Mouse (Mus musculus): ENCODE data around the gene Plppr3.

The Plppr3 gene

DNA sequence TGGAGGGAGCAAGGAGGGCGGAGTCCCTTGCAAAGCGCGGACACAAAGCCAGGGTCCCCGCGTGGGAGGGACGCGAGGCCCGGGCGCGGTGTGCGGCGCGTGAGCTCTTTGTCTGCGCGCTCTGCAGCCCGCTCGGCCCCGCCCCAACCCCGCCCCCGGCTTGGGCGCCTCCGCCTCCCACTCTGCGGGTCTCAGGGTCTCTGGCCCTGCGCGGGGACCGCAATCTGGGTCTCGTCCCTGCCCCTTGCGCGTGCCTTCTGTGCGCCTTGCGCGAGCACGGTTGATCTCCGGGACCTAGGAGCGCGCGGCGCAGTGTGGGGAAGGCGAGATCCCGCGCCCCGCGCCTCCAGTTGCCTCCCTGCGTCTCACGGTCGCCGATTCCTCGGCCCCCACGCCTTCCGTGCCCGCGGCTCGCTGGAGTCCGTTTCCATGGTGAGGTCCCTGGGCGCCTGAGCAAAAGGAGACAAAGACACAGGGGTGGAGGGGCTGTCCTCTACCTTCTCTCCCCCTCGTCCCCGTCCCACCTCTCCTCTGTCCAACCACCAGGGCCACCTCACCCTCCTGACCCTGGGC, at the start of gene Plppr3, which contains the start of gene Prtn3:
TSS of gene Plppr3 (minus strand) at position 345 of the 573 bp plus-strand sequence.
TSS of gene Prtn3 (plus strand) at position 187 of the 573 bp plus-strand sequence.
- DNase-seq, result peak; percentile 46

DNA sequence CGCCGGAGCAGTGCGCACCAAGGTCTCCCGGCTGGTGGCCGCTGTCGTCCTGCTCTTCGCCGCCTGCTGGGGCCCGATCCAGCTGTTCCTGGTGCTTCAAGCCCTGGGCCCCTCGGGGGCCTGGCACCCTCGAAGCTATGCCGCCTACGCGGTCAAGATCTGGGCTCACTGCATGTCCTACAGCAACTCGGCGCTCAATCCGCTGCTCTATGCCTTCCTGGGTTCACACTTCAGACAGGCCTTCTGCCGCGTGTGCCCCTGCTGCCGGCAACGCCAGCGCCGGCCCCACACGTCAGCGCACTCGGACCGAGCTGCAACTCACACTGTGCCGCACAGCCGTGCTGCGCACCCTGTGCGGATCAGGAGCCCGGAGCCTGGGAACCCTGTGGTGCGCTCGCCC, 47.1 kb upstream of the Plppr3 start:
- no peak for DNase-seq

DNA sequence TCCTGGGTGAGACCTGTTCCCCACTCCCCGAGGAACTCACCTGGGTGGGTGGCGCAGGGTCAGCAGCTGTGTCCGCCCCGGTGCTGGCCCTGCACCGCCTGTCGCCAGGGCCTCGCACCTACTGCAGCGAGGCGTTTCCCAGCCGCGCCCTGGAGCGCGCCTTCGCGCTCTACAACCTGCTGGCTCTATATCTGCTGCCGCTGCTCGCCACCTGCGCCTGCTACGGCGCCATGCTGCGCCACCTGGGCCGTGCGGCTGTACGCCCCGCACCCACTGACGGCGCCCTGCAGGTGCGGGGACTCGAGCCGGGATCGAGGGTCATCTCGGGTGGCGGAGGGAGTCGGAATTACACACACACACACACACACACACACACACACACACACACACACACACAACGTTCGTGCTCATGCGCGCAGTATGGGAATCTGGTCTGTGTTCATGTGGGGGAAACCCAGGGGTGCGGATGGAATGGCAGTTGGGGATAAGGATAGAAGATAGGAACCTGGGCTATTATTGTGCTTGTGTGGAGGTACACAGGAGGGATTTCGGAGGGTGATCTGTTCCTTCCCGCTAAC, 46.6 kb upstream of the Plppr3 start, which contains the start of gene R3hdm4:
TSS of gene R3hdm4 (minus strand) at position 251 of the 578 bp plus-strand sequence.
- no peak for DNase-seq

DNA sequence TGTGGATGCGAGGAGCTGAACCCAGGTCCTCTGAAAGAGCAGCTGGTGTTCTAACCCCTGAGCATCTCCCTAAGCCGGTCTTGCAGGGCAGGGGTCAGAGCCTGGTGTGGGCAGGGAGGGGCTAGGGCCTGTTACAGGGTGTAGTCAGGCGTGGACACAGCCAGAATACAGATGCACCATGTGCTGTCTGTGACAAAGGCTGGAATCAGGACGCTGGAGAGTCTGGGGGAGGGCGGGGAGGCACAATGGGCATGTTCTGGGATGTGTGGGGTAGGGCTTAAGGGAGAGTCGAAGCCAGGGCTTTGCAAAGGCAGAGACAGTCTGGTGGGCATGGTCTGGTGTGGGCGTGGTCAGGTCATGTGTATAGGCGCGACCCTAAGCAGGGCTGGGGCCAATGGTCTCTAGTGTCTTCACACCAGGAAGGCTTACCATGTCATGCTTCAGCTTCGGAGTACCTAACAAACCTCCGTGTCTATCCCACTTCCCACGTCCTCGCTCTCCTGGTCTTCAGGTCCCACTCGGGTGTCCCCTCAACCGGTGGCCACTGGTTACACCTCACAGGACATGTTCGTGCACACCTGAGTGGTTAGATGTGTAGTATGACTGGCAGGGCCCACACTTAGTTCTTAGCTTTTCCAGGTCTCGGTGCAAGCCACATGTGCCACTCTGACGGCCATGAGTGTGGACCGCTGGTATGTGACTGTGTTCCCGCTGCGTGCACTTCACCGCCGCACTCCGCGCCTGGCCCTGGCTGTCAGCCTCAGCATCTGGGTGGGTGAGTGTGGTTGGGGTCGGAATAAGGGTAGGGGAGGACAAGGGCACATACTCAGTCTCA, 45.8 kb upstream of the Plppr3 start:
- no peak for DNase-seq

DNA sequence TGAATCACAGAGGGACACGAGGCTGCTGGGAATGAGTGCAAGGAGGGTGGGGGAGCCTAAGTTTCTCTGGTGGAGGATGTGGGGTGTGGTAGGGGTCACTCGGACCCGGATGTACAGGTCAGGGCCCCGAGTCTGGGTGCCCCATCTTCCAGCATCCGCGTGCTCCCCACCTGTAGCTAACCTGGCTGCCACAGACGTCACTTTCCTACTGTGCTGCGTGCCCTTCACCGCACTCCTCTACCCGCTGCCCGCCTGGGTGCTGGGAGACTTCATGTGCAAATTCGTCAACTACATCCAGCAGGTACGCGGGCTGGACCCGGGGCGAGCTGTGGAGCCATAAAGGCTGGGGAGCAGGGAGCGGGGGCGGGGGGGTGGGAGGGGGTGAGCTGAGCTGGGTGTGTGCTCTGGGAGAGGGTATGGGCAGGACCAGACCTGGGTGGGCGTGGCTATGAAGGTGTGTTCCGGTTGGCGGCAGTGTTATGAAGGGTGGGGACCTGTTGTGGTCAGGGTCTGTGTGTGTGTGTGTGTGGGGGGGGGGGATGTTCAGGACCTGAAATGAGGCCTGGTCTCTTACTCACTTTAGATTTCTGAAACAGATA, 44.9 kb upstream of the Plppr3 start:
- DNase-seq, result no peak

DNA sequence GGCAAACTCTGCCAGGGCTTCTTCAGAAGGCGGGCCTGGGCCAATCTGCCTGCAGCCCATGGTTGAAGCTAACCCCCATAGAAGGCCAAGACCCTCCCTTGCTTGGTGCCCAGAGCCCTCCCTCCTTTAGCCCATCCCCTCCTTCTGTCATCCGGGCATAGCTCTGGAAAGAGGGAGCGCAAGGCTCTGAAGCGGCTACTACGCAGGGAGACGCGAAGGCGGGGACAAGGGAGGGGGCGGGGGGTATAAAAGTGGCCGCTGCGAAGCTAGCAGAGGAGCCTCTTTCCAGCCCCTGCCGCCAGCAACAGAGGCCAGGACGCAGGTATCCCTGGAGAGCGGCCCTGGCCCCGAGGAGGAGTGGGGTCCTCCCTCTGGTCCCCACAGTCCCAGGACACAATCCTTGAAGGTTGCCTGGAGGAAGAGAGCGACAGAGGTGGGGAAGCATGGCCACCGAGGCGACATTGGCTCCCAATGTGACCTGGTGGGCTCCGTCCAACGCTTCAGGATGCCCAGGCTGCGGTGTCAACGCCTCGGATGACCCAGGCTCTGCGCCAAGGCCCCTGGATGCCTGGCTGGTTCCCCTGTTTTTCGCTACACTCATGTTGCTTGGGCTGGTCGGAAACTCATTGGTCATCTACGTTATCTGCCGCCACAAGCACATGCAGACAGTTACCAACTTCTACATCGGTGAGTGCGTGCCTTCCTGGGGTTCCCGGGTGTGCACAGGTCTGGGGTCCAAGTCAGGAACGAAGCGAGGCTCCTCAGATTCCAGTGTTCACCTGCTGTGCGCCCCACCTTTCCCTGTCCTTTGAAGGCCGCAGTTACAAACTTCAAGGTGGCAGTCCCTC, 44.0 kb upstream of the Plppr3 start:
- DNase-seq, result no peak

DNA sequence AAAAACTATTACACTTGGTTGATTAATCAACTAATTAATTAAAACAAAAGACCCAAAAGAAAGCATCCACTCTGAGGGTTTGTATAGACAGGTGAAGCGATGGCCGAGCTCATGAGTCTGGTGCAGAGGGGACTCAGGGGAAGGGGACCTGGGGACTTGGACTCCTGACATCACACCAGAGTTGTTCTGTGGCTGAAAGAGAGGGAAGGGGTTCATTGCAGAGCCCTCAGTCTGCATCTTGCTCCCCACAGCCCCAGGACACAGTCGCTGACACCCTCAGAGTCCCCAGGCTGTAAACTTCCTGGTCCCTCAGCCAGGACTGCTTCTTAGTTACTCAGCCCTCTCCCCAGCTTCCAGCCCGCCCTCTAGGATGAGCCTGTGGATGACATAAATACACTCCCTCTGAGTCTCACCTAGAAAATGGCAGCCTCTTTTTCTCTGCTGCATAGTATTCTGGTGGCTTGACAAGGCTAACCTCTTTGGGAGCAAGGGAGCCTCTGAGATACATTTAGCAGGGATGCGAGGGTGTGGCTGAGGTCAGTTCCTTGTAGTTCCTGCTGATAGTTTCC, 43.2 kb upstream of the Plppr3 start:
- DNase-seq, result no peak

DNA sequence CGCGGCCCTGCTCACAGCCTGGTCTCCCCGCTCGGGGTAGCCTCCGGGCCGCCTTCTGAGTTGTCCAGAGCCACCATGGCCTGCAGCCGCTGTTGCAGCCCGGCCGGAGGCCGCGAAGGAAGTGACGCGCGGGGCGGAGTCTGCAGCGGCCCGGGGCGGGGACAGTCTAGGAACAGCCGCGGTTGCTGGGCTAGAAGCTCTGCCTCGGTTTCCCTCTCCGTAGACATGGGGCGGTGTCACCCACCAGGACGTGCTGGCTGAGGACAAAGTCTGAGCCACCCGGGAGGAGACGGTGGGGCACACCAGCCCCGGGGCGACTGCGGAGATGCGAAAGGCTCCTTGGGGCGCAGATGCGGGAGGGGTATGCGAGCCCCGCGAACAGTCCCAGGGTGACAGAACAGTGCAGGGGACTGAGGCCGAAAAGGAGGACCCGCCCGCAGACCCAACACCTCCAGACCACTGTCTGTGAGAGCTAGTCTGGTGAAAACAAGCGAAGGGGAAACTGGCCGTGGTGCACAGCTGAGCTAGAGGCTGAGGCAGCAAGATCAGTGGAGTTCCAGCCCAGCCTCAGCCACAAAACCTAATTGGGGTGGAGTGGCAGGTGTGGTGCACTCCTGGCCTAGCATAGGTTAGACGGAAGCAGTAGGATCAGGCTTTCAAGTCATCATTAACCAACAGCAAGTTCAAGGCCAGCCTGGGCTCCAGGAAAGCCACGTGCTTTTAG, 42.5 kb upstream of the Plppr3 start, which contains the start of gene Kiss1r:
TSS of gene Kiss1r (plus strand) at position 164 of the 724 bp plus-strand sequence.
- peak; percentile 91 for DNase-seq

DNA sequence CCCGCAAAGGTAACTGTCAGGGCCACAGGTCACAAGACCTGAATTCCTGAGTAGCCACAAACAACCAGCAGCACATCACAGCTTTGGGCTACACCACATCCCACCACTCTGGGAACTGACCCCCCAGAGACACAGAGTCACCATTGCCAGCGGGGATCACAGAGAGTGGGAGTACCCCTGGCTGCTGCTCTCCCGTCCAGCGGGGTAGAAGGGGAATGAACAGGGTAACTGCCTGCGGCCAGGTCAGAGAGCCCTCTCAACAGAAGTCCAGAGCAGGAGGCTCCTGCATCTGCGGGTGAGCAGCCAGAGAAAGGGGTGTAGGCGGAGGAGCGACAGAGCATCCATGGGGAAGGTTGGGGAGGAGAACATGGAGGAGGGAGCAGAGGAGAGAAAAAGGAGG, 41.6 kb upstream of the Plppr3 start:
- DNase-seq, result no peak

DNA sequence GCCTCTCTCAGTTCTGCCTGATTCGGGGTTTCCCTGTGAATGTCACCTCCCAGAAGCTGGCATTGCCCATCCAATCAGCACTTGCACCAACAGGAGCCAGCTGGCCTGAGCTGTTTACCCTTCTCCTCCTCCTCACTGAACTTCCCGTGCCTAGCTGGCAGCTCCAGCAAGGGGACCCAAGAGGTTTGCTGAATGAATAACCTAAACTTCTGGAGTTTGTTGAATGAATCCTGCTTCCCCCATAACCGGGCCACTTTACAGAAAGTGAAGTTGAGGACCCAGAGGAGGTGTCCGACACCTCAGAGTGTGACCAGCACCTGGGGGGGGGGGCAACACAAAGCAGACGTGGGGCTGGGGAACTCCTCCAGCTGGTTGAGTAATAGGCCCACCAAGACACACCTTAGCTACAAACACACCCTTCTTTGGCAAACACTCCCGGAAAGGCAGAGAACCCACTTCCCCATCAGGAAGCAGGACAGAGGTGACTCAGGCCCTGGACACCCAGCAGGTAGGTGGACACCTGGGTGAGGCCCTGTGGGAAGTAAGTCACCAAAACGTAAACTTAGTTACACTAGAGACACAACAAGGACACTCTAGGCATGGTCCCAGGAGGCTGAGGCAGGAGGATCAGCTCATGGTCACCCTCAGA, 40.6 kb upstream of the Plppr3 start:
- no peak for DNase-seq

DNA sequence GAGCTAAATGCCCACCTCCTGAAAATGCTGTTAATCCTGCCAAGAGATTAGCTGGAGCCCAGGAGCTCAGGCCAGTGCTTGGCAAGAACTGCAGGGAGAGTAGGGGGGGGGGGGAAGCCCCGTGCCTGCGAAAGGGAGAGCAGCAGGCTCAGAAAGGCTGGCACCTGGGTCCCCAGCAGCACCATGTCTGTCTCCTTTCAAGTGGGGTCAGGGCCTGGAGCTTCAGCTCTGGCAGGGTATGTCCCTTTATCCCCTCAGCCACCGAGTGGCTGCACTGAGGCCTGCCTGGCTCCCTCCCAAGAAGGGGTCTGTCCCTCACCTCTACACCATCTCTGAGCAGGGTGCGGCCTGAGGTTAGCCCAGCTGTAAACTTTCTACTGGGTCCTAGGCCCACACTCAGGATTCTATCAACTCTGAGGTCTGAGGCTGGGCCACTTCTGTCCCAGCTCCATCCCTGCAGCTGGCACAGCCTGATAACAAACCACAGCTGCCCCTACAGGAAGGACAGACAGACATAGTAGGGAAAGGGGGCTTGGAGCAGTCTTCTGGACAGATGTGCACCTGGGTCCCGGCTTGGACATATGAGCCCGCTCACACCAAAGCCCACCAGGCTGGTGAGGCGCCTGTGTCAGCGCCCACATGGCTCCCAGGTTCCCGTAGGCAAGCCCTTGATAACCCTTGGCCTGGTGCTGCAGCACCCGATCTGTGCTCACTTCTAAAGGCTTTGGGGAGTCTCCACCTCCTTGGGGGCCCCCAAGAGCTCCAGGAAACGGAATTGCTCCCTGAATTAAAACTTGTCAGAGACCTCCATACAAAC, 39.9 kb upstream of the Plppr3 start:
- no peak for DNase-seq

DNA sequence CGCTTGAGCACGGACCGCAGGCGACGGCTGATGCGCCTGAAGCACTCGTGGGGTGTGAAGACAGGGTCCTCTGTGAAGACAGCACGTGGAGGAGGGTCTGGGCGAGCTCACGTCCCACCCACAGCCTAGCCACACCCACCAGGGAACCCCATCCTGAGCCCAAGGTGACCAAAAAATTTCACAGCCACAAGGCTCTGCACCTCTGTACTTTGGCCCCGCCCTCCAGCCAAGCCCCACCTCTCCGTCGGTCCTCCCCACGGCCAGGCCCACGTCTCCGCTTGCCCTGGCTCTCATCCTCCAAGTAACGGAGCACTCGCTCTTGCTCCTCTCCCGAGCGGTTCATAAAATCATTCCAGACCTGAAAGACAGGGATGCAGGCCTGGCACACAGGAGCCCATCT, 38.0 kb upstream of the Plppr3 start:
- DNase-seq, result no peak

DNA sequence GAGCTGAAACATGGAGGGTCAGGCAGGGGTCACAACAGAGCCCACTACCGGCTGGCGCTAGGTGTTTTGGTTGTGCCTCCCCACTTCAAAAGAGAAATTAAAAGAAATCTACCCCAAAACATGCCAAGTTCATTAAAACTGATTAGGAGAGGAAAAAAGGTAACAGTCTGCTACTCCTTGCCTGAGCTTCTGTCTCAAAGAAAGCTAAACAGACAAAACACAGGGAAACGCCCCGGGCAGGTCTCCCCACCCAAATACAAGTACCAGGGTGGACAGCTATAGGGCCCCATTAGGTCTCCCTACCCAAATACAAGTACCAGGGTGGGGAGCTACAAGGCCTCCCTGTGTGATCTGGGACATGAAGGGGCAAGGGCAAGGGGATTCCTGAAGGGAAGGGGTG, 36.1 kb upstream of the Plppr3 start, which contains the start of gene Gm26602:
TSS of gene Gm26602 (plus strand) at position 301 of the 400 bp plus-strand sequence.
- DNase-seq, result no peak

DNA sequence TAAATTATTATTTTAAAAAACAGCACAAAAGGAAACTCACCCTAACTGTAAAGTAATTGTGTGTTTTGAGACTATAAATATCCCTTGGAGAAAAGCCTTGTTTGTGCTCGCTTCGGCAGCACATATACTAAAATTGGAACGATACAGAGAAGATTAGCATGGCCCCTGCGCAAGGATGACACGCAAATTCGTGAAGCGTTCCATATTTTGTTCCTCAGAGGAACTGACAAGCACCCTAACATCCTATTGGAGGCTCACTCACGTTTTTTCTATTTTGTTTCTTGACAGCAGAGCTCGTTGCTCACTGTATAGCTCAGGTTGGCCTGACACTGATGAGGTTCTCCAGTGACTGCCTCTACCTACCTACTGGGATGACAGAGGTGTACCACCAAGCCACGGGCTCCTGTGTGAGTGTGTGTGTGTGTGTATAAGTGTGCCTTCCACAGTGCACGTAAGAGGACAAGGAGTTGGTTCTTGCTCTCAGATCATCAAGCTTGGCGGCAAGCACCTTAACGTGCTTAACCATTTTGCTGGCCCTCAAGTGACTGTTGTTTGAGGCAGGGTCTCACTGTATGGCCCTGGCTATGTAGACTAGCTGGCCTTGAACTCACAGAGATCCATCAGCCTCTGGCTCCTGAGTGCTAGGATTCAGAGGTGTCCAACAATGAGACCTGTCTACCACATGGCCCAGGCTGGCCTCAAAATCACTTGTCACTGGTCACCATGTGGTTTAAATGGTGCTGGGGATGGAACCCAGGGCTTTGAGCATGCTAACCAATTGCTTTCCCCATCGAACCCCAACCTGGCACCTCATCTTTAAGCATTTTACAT, 34.9 kb upstream of the Plppr3 start:
- peak; percentile 64 for DNase-seq

DNA sequence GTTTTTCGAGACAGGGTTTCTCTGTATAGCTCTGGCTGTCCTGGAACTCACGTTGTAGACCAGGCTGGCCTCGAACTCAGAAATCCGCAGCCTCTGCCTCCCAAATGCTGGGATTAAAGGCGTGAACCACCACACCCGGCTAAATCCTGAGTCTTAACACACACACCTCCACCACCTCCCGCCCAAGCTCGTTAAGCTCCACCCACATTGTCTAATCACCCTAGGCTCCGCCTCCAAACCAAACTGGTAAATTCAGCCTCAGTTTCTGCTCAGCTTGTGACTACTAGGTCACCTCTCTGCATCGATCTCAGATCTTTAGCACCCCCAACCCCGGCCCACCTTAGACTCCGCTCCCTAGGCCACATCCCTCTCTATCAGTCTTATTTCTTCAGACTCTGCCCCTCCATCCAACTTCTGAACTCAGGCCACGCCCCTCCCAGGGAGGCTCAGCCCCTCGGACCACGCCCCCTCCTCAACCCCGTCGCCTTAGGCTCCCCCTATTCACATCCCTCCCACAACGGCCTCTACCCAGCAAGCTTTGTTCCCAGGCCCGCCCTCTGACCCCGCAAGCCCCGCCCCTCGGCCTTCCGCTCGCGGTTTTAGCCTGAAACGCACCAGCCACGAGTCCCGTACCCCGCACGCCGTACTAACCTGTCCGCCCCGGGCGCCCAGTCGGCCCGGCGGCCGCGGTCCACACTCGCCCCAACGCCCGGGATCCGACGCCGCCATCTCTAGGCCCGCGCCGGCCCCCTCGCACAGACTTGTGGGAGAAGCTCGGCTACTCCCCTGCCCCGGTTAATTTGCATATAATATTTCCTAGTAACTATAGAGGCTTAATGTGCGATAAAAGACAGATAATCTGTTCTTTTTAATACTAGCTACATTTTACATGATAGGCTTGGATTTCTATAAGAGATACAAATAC, 34.0 kb upstream of the Plppr3 start, which contains the start of gene Med16:
TSS of gene Med16 (minus strand) at position 757 of the 925 bp plus-strand sequence.
- peak; percentile 97 for DNase-seq

DNA sequence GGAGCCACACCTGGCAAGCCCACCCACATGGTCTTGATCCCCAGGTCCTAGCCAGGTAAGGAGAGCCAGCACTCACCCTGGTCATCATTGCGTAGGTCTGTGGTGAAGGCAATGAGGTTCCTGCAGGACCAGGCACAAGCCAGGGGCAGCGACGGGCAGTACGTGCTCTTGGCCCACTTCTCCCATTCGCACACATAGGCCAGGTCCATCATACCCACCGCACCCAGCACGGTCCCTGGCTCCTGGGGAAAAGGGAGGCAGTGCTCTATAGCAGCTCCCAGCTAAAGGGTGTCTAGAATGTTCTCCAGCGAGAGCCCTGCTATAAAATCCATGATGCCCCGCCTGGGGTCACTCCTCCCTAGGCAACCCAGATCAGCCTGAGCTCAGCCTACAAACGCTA, 33.0 kb upstream of the Plppr3 start:
- no peak for DNase-seq

DNA sequence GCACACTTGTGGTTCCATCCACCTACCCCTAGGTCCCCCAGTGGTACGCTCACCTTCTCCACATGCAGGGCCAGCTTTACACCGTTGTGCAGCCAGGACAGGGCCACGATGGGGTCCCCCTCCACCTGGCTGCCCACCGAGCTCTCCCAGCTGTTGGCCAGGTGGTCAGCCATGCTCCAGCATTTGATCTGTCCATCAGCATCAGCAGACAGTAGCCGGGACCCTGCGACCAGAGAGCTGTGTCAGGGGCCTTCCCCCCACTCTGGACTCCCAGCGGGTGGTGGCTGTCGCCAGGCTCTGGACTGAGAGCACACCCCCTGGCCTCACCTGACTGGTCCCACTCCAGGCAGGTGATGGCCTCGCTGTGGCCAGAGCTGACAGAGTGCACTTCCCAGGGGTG, 32.3 kb upstream of the Plppr3 start:
- DNase-seq, result no peak

DNA sequence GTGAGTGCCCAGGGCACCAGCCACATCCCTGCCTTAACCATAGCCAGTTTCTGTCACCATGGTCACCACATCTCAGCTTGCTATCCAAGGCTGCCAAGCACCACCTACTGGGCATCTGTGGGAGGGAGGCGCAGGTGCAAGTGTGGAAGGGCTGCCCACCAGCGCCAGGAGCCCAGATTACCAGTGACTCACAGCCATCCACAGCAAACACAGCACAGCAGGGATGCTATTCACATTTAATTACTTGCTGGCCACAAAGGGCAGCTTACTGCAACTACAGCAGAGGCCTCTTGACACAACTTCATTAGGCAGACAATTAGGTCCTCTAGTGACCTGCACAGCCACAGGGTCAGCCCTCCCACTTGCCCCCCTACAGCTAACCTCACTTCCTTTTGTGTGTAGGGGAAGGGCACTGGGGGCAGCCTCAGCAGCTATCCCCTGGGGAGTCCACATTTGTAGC, 26.5 kb upstream of the Plppr3 start:
- DNase-seq, result no peak
